Mouse (Mus musculus): ENCODE data around the gene Tex19.2.

DNA sequence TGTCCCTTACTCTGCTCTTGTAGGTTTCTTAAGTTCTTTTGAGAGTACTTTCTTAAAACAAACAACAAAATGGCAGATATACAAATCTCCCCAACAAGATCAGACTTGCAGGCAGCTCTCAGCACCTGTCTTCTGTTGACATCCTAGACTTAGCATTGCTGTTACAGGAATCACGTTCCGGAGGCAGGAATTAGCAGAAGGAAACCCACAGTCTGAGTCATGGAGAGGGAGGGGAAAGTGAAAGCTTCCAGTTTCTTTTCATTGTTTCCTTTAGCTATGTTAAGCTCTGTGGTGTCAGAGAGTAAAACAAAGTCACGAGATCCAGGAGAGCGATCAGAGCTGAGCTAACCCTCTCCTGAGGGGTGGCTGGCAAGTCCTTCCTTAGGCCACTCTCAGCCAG is 27.5 kb downstream of the Tex19.2 start:
- TF ChIP-seq POLR2A (IDR thresholded peaks at IDR 0.05; ENCODE audit: insufficient read depth, low read depth, low read length) (no peak), CTCF (IDR thresholded peaks at IDR 0.05; ENCODE audit: insufficient read depth, low read depth, low read length) (no peak)
